Mouse (Mus musculus): Measurements from ENCODE around the gene Pbrm1. TPM values are rescaled to one million over a fixed set of nuclear protein-coding genes. Genes with fewer than 3 reads are reported as not detected.
A peak's percentile ranks its signal among the peaks of the same experiment; 100 is the strongest.

Gene Pbrm1
- polyA plus RNA-seq, 1 experiment from 2014 or later = 33.2 TPM

DNA sequence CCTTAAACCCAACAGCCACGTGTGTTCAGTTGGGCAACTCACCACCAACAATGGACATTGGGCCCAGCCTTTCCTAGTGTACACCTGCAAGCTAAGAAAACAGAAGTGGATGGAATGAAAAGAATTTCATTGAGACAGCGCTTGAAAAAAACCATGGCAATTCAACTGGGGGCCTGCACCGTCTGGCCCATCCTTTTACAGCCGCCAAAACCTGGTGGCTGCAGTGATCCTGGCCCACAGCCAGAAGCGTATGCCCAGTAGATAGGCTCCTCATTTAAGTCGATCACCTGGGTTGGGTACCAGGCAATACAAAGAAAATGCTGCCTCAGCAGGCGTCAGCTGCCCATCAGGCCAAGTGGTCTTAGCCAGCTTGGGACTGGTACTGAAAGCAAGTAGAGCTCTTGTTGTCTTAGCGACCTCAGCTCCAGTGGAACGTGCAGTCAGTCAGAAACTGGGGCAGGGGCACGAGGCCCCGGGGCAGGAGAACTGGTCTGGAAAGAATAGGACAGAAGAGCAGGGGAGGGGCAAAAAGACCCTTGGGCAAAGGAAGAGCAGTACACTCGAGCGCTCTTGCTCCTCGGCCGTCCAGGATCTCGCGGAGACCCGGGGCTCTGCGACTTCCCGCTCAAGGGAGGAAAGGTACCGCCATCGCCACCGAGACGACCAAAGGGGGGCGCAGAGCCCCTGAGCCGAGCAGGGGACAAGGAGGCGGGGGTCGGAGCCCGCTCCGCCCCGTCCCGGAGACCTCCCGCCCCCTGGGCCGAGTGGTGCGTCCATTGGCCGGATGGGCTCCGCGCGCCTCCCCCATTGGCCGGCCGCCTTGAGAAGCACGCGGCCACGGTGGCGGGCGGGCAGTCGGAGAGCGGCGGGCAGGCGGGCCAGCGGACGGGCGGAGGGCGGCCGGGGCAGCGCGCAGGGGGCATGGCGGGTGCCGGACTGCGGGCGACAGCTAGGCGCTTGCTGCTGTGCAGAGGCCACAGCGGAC lies 111.6 kb downstream of the Pbrm1 start, which contains the start of gene Nt5dc2:
Gene Nt5dc2, plus strand, starts transcription at position 818 of the 985 bp plus-strand sequence.
- peak within 1 kb of the TSS; percentile 85 for H3K27ac ChIP-seq (ENCODE audit: low read depth)

DNA sequence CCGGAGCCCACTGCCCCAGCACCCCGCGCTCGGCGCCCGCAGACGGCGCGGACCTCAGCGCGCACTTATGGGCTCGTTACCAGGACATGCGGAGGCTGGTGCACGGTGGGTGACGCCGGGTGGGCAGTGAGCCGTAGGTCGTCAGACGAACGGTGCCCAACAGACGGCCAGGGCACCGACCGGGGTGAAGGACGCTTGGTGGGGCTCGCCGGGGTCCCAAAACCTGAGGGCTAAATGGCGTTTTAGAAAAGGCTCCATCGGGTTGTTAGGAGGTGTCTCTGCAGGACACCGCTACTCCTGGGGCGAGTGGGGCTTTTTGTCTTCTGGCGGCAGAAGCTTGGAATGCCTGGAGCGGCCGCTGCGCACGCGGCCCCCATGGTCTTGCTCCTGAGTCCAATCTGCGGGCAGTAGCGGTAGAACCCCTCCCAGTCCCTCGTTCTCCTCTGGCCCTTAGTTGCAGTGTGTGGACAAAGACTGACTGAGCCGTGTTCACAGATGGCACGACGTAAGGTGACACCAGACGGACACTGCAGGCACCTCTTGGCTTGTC lies 112.4 kb downstream of the Pbrm1 start:
- peak overlapping the region; percentile 35; the same call in 1 of the 2 replicates for H3K27ac ChIP-seq (ENCODE audit: low read depth)
- H3K36me3 ChIP-seq (replicated peaks; ENCODE audit: insufficient read depth, low read length) = peaks cover 12% of the 10 kb centered on the region; the same call in 1 of the 2 replicates
- peaks cover 50% of the 10 kb centered on the region for H3K4me1 ChIP-seq (ENCODE audit: insufficient read depth)
- H3K9me3 ChIP-seq (ENCODE audit: low read length) = no peaks in the 10 kb centered on the region
- DNase-seq (peak; percentile 46), ATAC-seq (peak; percentile 1)
- peak overlapping the region; percentile 82 for H3K9ac ChIP-seq (replicated peaks)
- WGBS (ENCODE audit: insufficient replicate concordance) = under 1% methylated on average over 43 of the region's 43 CpGs
- H3K4me2 ChIP-seq (ENCODE audit: low read depth, low read length) = peak overlapping the region; percentile 87
- H3K4me3 ChIP-seq (ENCODE audit: low read depth, low read length) = peak overlapping the region; percentile 64
- H3K27me3 ChIP-seq (ENCODE audit: insufficient read depth, low read length) = no peaks in the 10 kb centered on the region
- TF ChIP-seq EP300 (IDR thresholded peaks at IDR 0.05; ENCODE audit: low read depth) = no peak
- no peak for TF ChIP-seq CTCF (IDR thresholded peaks at IDR 0.05; ENCODE audit: low read depth)

More for the DNA sequence above, 111.6 kb downstream of the Pbrm1 start, which contains the start of gene Nt5dc2:
- H3K4me3 ChIP-seq (ENCODE audit: low read depth, low read length) = peak within 1 kb of the TSS; percentile 64
- 6% methylated on average over 47 of the region's 63 CpGs for WGBS (ENCODE audit: insufficient replicate concordance)
- peak within 1 kb of the TSS; percentile 82 for H3K9ac ChIP-seq (replicated peaks)
- no peaks in the 10 kb centered on the region for H3K9me3 ChIP-seq (ENCODE audit: low read length)
- H3K4me2 ChIP-seq (ENCODE audit: low read depth, low read length) = peak within 1 kb of the TSS; percentile 87
- peaks cover 58% of the 10 kb centered on the region for H3K4me1 ChIP-seq (ENCODE audit: insufficient read depth)
- no peak for TF ChIP-seq EP300 (IDR thresholded peaks at IDR 0.05; ENCODE audit: low read depth)
- peak; percentile 33 for TF ChIP-seq CTCF (IDR thresholded peaks at IDR 0.05; ENCODE audit: low read depth)
- peak; percentile 89 for DNase-seq
- ATAC-seq = peak; percentile 58
- H3K36me3 ChIP-seq (replicated peaks; ENCODE audit: insufficient read depth, low read length) = peaks cover 6% of the 10 kb centered on the region; the same call in 1 of the 2 replicates
- no peaks in the 10 kb centered on the region for H3K27me3 ChIP-seq (ENCODE audit: insufficient read depth, low read length)

DNA sequence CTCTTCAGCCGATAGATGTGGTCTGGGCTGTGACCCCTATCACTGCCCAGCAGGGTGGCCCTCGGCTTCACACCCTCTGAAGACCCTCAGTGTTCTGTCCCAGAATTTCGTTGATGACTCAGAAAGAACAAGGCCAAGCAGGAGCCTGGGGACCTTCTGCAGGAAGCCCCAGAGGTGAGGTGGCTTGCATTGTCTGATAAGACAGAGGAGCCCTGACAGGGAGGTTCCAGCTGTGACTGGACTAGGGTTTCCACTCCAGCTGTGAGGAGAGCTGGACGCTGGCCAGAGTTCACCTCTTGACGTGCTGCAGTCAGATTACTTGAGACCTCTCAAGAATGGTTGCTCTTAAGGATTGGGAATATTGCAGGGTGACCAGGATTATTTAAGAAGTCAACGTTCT lies 113.1 kb downstream of the Pbrm1 start:
- peak overlapping the region; percentile 87 for H3K4me2 ChIP-seq (ENCODE audit: low read depth, low read length)
- no peak for ATAC-seq
- H3K9me3 ChIP-seq (ENCODE audit: low read length) = no peaks in the 10 kb centered on the region
- H3K9ac ChIP-seq (replicated peaks) = peak overlapping the region; percentile 82
- 14% methylated on average over 6 of the region's 6 CpGs for WGBS (ENCODE audit: insufficient replicate concordance)
- peak overlapping the region; percentile 64 for H3K4me3 ChIP-seq (ENCODE audit: low read depth, low read length)
- peak; percentile 59 for DNase-seq
- peak overlapping the region; percentile 85 for H3K27ac ChIP-seq (ENCODE audit: low read depth)
- TF ChIP-seq CTCF (IDR thresholded peaks at IDR 0.05; ENCODE audit: low read depth) = no peak
- peaks cover 44% of the 10 kb centered on the region for H3K4me1 ChIP-seq (ENCODE audit: insufficient read depth)
- no peaks in the 10 kb centered on the region for H3K27me3 ChIP-seq (ENCODE audit: insufficient read depth, low read length)
- H3K36me3 ChIP-seq (replicated peaks; ENCODE audit: insufficient read depth, low read length) = peaks cover 18% of the 10 kb centered on the region

DNA sequence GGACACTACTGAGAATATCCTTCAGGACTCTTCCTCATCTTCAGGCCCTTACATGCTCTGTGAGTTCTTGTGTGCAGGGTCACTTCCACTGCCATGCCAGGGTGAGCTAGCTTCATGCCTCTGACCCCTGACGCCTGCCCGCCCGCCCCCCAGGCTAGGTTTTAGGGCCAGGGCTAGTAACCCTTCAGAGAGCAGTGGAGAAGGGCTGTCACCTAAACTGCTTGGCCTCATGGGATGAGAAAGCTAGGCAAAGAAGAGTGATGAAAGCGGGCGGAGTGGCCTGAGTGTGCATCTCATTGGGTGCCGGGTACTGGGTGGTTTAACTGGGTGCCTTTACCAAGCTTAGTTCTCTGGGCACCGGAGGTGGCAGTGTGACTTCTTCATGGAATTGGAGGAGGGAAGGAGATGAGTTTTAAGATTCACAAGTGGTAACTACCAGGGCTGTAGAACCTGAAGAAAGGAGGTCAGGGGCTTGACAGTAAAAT lies 113.6 kb downstream of the Pbrm1 start:
- H3K9me3 ChIP-seq (ENCODE audit: low read length) = no peaks in the 10 kb centered on the region
- peak overlapping the region; percentile 85 for H3K27ac ChIP-seq (ENCODE audit: low read depth)
- 73% methylated on average over 7 of the region's 7 CpGs for WGBS (ENCODE audit: insufficient replicate concordance)

DNA sequence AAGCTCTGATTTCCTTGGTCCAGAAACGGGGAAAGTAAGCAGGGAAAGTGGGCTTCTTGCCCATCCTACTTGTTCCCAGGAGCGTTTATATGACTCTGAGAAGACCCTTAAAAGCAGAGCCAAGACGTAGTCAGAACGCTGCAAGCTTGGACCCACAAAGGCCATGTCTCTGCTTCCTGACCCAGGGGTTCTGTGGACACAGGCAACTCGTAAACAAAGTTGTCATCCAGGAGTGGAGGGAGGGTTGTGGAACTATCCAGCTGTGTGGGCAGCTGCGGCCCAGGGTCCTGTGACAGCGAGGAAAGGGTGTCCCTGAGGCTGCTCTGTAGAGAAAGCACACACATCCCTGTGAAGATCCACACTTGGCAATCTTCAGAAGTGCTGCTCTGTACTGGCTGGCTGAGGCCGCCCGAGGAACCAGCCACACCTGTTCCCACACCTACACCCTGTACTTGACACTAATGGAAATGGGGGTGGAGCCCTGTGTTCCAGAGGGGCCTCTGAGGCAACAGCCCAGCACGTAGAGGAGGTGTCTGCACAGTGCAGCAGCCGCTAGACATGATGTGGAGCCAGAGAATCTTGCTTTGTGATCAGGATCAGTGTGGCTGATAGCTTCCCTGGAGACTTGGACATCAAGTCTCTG lies 114.2 kb downstream of the Pbrm1 start:
- H3K4me3 ChIP-seq (ENCODE audit: low read depth, low read length) = no peak overlapping the region
- H3K36me3 ChIP-seq (replicated peaks; ENCODE audit: insufficient read depth, low read length) = peaks cover 22% of the 10 kb centered on the region
- H3K4me1 ChIP-seq (ENCODE audit: insufficient read depth) = peaks cover 37% of the 10 kb centered on the region
- TF ChIP-seq CTCF (IDR thresholded peaks at IDR 0.05; ENCODE audit: low read depth) (no peak), EP300 (IDR thresholded peaks at IDR 0.05; ENCODE audit: low read depth) (no peak)
- ATAC-seq (peak; percentile 26), DNase-seq (peak; percentile 58)
- peak overlapping the region; percentile 87 for H3K4me2 ChIP-seq (ENCODE audit: low read depth, low read length)
- peak overlapping the region; percentile 85 for H3K27ac ChIP-seq (ENCODE audit: low read depth)
- WGBS (ENCODE audit: insufficient replicate concordance) = 48% methylated on average over 11 of the region's 11 CpGs
- H3K9ac ChIP-seq (replicated peaks) = peak overlapping the region; percentile 17; the same call in 1 of the 2 replicates
- no peaks in the 10 kb centered on the region for H3K9me3 ChIP-seq (ENCODE audit: low read length)
- H3K27me3 ChIP-seq (ENCODE audit: insufficient read depth, low read length) = no peaks in the 10 kb centered on the region

More for the DNA sequence above, 113.6 kb downstream of the Pbrm1 start:
- DNase-seq (peak; percentile 34), ATAC-seq (no peak)
- TF ChIP-seq CTCF (IDR thresholded peaks at IDR 0.05; ENCODE audit: low read depth) (no peak), EP300 (IDR thresholded peaks at IDR 0.05; ENCODE audit: low read depth) (no peak)
- H3K36me3 ChIP-seq (replicated peaks; ENCODE audit: insufficient read depth, low read length) = peaks cover 20% of the 10 kb centered on the region
- H3K4me2 ChIP-seq (ENCODE audit: low read depth, low read length) = peak overlapping the region; percentile 87
- H3K4me3 ChIP-seq (ENCODE audit: low read depth, low read length) = peak overlapping the region; percentile 64; the same call in 1 of the 2 replicates
- peak overlapping the region; percentile 82 for H3K9ac ChIP-seq (replicated peaks)
- no peaks in the 10 kb centered on the region for H3K27me3 ChIP-seq (ENCODE audit: insufficient read depth, low read length)
- H3K4me1 ChIP-seq (ENCODE audit: insufficient read depth) = peaks cover 39% of the 10 kb centered on the region
